Mouse (Mus musculus): Measurements from ENCODE around the gene Tmem161a.

DNA sequence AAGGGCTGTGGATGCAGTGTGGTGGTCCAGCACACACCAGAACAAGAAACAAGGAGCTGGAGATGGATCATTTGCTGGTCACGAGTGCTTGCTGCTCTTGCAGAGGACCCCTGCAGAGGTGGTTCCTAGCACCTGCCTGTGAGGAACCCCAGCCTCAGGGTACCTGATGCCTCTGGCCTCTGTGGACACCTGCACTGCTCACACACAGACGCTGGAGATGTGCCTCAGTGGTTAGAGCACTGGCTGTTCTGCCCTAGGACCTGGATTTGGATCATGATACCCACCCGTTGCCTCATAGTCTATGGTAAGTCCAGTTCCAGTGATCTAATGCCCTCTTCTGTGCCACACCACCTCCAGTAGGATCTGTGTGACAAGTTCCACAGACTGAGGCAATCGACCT lies 35.6 kb upstream of the Tmem161a start:
- TF ChIP-seq ZNF384 (IDR thresholded peaks at IDR 0.05; ENCODE audit: low read depth, low read length), result no peak
- TF ChIP-seq MAFK (IDR thresholded peaks at IDR 0.05; ENCODE audit: insufficient read depth, low read depth, low read length), result no peak
